Mouse (Mus musculus): Measurements from ENCODE around the gene Zfp827. TPM values are rescaled to one million over a fixed set of nuclear protein-coding genes. Genes with fewer than 3 reads are reported as not detected.

The Zfp827 gene
- polyA plus RNA-seq, 1 experiment from 2014 or later, result 12.0 TPM

DNA sequence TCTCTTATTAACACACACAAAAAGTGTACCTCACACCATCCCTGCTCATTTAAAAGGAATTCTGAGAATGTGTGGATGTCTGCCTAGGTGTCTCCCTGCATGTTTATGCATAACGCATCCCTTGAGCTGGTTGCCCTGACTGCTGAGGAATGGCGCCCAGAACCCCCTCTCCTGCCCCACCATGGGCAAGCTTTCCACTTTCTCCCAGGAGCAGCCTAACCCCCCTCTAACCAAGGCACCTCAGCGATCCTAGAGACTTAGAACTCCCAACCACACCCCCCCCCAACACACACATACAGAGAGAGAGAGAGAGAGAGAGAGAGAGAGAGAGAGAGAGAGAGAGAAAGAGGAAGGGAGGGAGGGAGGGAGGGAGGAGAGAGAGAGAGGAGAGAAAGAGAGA lies 179.9 kb downstream of the Zfp827 start:
- ATAC-seq (ENCODE audit: insufficient number of reproducible peaks, insufficient read depth, low FRiP score, low TSS enrichment, low read depth), result no peak
- Histone ChIP-seq H3K36me3 (no peaks in the 10 kb centered on the region), H3K27ac (peak overlapping the region; percentile 97), H3K9me3 (no peaks in the 10 kb centered on the region), H3K4me3 (no peak overlapping the region), H3K27me3 (no peaks in the 10 kb centered on the region), H3K9ac (no peak overlapping the region), H3K4me1 (peaks cover 53% of the 10 kb centered on the region), H3K4me2 (0 out of 2 replicates have a peak overlapping the region, but pooled peaks have one; percentile 9)
- 19% methylated on average over 3 of the region's 3 CpGs for WGBS

DNA sequence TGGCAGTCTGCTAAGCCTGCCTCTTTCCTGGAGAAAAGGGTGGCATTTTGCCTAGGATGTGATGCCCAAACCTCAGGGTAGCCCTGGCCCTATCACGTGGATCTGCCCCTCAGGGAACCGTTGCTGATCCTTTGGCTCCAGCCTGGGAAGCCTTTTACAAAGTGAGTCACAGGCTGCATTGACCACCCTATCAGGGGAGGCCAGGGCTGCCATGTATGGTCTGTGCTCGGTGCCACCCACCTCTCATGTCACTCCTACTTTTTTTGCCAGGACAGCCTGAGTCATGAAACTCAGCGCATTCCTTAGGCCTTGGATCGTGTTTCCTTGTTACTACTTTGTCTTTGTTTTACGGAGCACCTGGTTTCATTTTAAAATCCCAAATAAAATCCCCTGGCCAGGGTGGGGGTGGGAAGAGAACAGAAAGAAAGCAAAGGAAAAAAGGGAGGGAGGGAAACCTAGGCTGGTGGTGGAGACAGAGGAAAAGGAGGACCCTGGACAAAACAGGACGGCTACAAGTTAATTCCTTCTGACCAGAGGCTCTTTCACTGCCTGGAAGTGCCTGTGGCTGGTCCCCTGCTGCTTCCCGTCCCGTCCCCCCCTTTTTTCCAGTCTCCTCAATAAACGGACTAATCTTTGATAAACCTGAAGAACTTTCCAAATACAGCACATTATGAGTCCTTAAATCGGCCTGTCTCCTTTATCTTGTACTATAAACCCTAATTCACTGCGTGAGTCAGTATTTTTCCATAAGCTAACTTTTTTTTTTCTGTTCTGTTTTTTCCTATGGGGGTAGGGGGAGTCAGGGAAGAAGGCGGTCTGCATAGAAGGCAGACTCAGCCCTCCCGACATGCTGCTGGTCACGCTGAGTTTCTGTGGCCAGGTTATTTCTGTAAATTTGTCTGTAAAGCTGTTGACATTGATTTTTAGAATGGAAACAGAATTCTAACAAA lies 180.7 kb downstream of the Zfp827 start:
- Histone ChIP-seq H3K4me2 (peak overlapping the region; percentile 61), H3K9me3 (no peaks in the 10 kb centered on the region), H3K9ac (peak overlapping the region; percentile 69), H3K4me1 (peaks cover 53% of the 10 kb centered on the region), H3K36me3 (no peaks in the 10 kb centered on the region), H3K27me3 (no peaks in the 10 kb centered on the region), H3K4me3 (peak overlapping the region; percentile 27), H3K27ac (peak overlapping the region; percentile 97)
- 3% methylated on average over 15 of the region's 15 CpGs for WGBS
- ATAC-seq (ENCODE audit: insufficient number of reproducible peaks, insufficient read depth, low FRiP score, low TSS enrichment, low read depth), result peak; percentile 73

GRCm38 (mm10) chr8:79209641-79210358 lies 181.6 kb downstream of the Zfp827 start:
- Histone ChIP-seq H3K4me3 (peak overlapping the region; percentile 27), H3K4me2 (peak overlapping the region; percentile 61), H3K4me1 (peaks cover 53% of the 10 kb centered on the region), H3K9me3 (no peaks in the 10 kb centered on the region), H3K9ac (peak overlapping the region; percentile 69), H3K27me3 (no peaks in the 10 kb centered on the region), H3K27ac (peak overlapping the region; percentile 97), H3K36me3 (no peaks in the 10 kb centered on the region)
- WGBS, result 3% methylated on average over 27 of the region's 27 CpGs
- ATAC-seq (ENCODE audit: insufficient number of reproducible peaks, insufficient read depth, low FRiP score, low TSS enrichment, low read depth), result peak; percentile 84

- H3K4me1 ChIP-seq, result peaks cover 49% of the 10 kb centered on the region
- H3K9ac ChIP-seq, result no peak overlapping the region
- no peaks in the 10 kb centered on the region for H3K9me3 ChIP-seq
- ATAC-seq (ENCODE audit: insufficient number of reproducible peaks, insufficient read depth, low FRiP score, low TSS enrichment, low read depth), result no peak
- H3K4me2 ChIP-seq, result no peak overlapping the region
- H3K4me3 ChIP-seq, result no peak overlapping the region
- 53% methylated on average over 9 of the region's 9 CpGs for WGBS
- H3K27me3 ChIP-seq, result no peaks in the 10 kb centered on the region
- H3K27ac ChIP-seq, result no peak overlapping the region
- no peaks in the 10 kb centered on the region for H3K36me3 ChIP-seq
Observed at GRCm38 (mm10) chr8:79211630-79212029, 183.4 kb downstream of the Zfp827 start.

DNA sequence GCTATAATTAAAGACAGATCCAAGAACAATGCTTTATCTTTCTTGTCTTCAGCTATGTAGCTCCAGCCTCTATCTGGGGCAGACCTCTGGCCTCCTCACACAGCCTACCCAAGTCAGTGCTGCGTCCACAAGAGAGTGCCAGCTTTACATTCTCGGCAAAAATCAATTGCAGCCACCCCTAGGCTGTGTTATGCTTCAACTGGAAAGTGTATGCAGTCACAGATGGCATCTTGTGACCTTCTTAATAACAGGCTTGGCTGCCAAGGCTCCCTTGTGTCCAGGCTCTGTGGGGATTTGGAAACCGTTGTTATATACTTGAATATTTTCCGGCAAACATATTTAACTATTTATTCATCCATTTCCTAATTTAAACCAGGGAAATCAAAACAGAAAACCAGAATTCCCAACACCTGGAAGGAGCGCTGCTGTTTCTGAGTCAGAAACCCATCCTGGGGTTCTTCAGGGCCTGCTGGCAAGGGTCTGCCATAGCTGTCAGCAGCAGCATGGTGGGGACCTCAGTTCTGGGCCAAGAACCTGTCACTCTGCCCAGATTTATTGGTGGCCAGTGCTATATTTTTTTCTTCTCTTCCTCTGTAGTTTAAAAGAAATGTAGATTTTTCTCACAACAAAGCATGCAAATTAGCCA lies 194.0 kb downstream of the Zfp827 start:
- peaks cover 12% of the 10 kb centered on the region; the same call in 1 of the 2 replicates for H3K9me3 ChIP-seq
- H3K4me1 ChIP-seq, result peaks cover 25% of the 10 kb centered on the region
- no peak overlapping the region for H3K4me2 ChIP-seq
- WGBS, result 32% methylated on average over 5 of the region's 5 CpGs
- no peaks in the 10 kb centered on the region for H3K27me3 ChIP-seq
- no peaks in the 10 kb centered on the region for H3K36me3 ChIP-seq
- 0 out of 2 replicates have a peak, but pooled peaks have one; percentile 48 for ATAC-seq (ENCODE audit: insufficient number of reproducible peaks, insufficient read depth, low FRiP score, low TSS enrichment, low read depth)
- H3K9ac ChIP-seq, result no peak overlapping the region
- no peak overlapping the region for H3K4me3 ChIP-seq
- peak overlapping the region; percentile 71 for H3K27ac ChIP-seq

DNA sequence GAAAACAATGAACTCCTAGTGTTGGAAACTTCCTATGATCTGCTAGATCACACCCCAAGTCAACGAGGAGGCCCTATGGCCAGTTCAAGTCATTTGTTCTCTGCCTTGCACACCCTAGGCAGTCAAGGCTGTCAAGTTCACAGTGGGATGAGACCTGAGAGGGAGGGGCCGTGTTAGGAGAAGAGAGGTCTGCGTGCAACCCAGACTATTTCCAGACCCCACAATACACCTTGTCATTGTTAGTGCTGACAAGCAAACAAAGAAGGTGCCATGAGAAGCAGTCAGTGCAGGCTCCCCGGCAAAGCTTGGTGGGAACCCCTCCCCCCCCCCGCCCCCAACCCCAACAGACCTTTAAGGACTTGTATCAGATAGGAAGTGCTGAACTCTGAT lies 194.5 kb downstream of the Zfp827 start:
- no peak overlapping the region for H3K4me2 ChIP-seq
- H3K27ac ChIP-seq, result peak overlapping the region; percentile 71

GRCm38 (mm10) chr8:79224363-79224762 lies 196.1 kb downstream of the Zfp827 start:
- peaks cover 9% of the 10 kb centered on the region; the same call in 1 of the 2 replicates for H3K9me3 ChIP-seq
- H3K4me1 ChIP-seq, result peaks cover 25% of the 10 kb centered on the region
- no peak for ATAC-seq (ENCODE audit: insufficient number of reproducible peaks, insufficient read depth, low FRiP score, low TSS enrichment, low read depth)
- H3K4me2 ChIP-seq, result no peak overlapping the region
- no peak overlapping the region for H3K4me3 ChIP-seq
- no peaks in the 10 kb centered on the region for H3K27me3 ChIP-seq
- no peak overlapping the region for H3K9ac ChIP-seq
- 76% methylated on average over 9 of the region's 9 CpGs for WGBS
- no peak overlapping the region for H3K27ac ChIP-seq
- no peaks in the 10 kb centered on the region for H3K36me3 ChIP-seq

More for the DNA sequence above, 194.5 kb downstream of the Zfp827 start:
- 69% methylated on average over 5 of the region's 5 CpGs for WGBS
- no peak overlapping the region for H3K4me3 ChIP-seq
- no peaks in the 10 kb centered on the region for H3K36me3 ChIP-seq
- no peaks in the 10 kb centered on the region for H3K27me3 ChIP-seq
- peaks cover 25% of the 10 kb centered on the region for H3K4me1 ChIP-seq
- peaks cover 12% of the 10 kb centered on the region; the same call in 1 of the 2 replicates for H3K9me3 ChIP-seq
- H3K9ac ChIP-seq, result no peak overlapping the region
- no peak for ATAC-seq (ENCODE audit: insufficient number of reproducible peaks, insufficient read depth, low FRiP score, low TSS enrichment, low read depth)

- Histone ChIP-seq H3K4me2 (no peak overlapping the region), H3K36me3 (no peaks in the 10 kb centered on the region), H3K27me3 (no peaks in the 10 kb centered on the region), H3K4me1 (peaks cover 25% of the 10 kb centered on the region), H3K9ac (no peak overlapping the region), H3K4me3 (no peak overlapping the region), H3K27ac (no peak overlapping the region), H3K9me3 (peaks cover 9% of the 10 kb centered on the region; the same call in 1 of the 2 replicates)
- 80% methylated on average over 7 of the region's 7 CpGs for WGBS
- ATAC-seq (ENCODE audit: insufficient number of reproducible peaks, insufficient read depth, low FRiP score, low TSS enrichment, low read depth), result no peak
Observed at GRCm38 (mm10) chr8:79225586-79225985, 197.3 kb downstream of the Zfp827 start.

- WGBS, result 91% methylated on average over 3 of the region's 3 CpGs
- Histone ChIP-seq H3K4me3 (no peak overlapping the region), H3K27ac (no peak overlapping the region)
Observed at GRCm38 (mm10) chr8:79226046-79226445, 197.8 kb downstream of the Zfp827 start.

DNA sequence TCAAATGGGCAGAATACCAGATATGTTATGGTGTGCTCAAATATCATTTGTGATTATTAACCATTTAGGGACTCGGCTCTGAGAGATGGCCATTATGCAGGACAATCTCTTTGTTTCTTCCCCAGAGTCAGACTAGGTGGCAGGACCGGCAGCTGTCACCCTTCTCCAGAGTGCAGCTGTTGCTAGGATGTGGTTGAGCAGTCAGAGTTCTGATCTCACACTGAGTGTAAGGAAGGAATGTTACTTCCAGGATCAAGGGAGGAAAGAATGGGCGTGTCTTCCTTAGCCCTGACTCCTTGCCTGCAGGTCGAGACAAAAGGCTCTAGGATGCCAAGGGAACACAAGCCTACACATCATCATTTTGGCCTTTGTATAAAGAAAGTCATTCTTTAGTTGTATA lies 199.0 kb downstream of the Zfp827 start:
- 80% methylated on average over 4 of the region's 4 CpGs for WGBS
- H3K9ac ChIP-seq, result no peak overlapping the region
- no peak for ATAC-seq (ENCODE audit: insufficient number of reproducible peaks, insufficient read depth, low FRiP score, low TSS enrichment, low read depth)
- H3K27ac ChIP-seq, result no peak overlapping the region
- peaks cover 9% of the 10 kb centered on the region; the same call in 1 of the 2 replicates for H3K9me3 ChIP-seq
- no peaks in the 10 kb centered on the region for H3K36me3 ChIP-seq
- H3K4me3 ChIP-seq, result no peak overlapping the region
- H3K4me2 ChIP-seq, result no peak overlapping the region
- H3K27me3 ChIP-seq, result no peaks in the 10 kb centered on the region
- H3K4me1 ChIP-seq, result peaks cover 22% of the 10 kb centered on the region

More at GRCm38 (mm10) chr8:79226046-79226445, 197.8 kb downstream of the Zfp827 start:
- H3K4me1 ChIP-seq, result peaks cover 25% of the 10 kb centered on the region
- no peaks in the 10 kb centered on the region for H3K27me3 ChIP-seq
- H3K4me2 ChIP-seq, result no peak overlapping the region
- H3K9me3 ChIP-seq, result peaks cover 9% of the 10 kb centered on the region; the same call in 1 of the 2 replicates
- ATAC-seq (ENCODE audit: insufficient number of reproducible peaks, insufficient read depth, low FRiP score, low TSS enrichment, low read depth), result no peak
- H3K9ac ChIP-seq, result no peak overlapping the region
- H3K36me3 ChIP-seq, result no peaks in the 10 kb centered on the region

- H3K4me1 ChIP-seq, result peaks cover 15% of the 10 kb centered on the region
- WGBS, result 83% methylated on average over 3 of the region's 3 CpGs
- H3K4me2 ChIP-seq, result no peak overlapping the region
- H3K4me3 ChIP-seq, result no peak overlapping the region
- H3K9me3 ChIP-seq, result peaks cover 9% of the 10 kb centered on the region; the same call in 1 of the 2 replicates
- no peaks in the 10 kb centered on the region for H3K36me3 ChIP-seq
- H3K27me3 ChIP-seq, result no peaks in the 10 kb centered on the region
- H3K27ac ChIP-seq, result no peak overlapping the region
- no peak for ATAC-seq (ENCODE audit: insufficient number of reproducible peaks, insufficient read depth, low FRiP score, low TSS enrichment, low read depth)
- no peak overlapping the region for H3K9ac ChIP-seq
Observed at GRCm38 (mm10) chr8:79227916-79228315, 199.7 kb downstream of the Zfp827 start.
